Mouse (Mus musculus) ovary, postnatal 14 days (tissue): Measurements from ENCODE around the gene Sdc3.

ENCODE experiments used
- DNase-seq: peaks from one replicate; pipeline ENCODE4 v3.0.0; 2022; ENCODE audit warnings: low spot score

Gene Sdc3

GRCm38 (mm10) chr4:130792376-130793179, at the start of gene Sdc3:
Sdc3 (plus strand) TSS chr4:130792537.
- DNase-seq = no peak

GRCm38 (mm10) chr4:130744058-130744457, 48.3 kb upstream of the Sdc3 start:
- DNase-seq = no peak

- DNase-seq = no peak
These were observed 46.6 kb upstream of the Sdc3 start for GRCm38 (mm10) chr4:130745561-130746306.

DNA sequence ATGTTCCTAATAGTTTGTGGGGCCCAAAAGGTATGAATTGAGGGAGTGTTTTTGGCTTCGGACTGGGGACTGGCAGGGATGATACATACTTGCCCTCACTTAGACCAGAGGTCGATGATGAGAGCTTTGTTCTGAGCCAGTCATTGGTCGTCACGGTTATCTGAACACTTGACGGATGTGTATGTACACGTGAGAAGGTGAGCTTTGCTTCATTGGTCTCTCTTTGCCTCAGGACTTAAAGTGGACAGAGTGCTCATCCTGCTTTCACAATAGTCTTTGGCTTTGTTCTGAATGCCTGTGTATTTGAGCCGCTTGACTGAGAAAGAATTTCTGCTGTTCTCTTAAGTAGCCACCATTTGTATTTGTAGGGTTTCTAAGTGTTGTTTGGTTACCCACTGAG, 42.8 kb upstream of the Sdc3 start:
- no peak for DNase-seq

DNA sequence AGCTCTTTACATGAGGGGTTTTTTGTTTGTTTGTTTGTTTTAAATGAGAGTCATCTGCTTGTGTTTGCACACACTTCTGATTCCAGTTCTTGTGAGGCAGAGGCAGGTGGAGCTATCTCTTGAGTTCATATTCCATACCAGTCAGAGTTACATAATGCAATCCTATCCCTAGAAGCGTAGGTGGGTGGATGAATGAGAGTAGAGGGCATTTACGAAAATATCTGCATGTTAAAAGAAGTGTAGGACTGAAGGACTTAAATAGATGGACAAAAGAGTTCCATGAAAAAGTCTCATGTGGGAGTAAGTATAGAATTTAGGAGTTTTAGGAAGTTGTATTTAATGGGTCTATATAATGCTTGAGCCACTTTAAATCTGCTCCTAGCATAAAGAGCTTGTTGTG, 40.4 kb upstream of the Sdc3 start:
- DNase-seq = no peak

DNA sequence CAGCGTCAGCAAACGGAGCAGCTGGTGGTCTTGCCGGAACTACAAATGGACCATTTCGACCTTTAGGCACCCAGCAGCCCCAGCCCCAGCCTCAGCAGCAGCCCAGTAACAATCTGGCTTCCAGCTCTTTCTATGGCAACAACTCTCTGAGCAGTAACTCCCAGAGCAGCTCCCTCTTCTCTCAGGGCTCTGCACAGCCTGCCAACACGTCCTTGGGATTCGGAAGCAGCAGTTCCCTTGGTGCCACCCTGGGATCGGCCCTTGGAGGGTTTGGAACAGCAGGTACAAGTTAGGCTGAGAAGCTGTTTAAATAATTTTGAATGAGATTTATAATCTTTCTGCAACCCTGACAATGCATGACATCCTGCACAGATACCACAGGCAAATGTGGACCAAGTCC, 39.7 kb upstream of the Sdc3 start:
- no peak for DNase-seq

DNA sequence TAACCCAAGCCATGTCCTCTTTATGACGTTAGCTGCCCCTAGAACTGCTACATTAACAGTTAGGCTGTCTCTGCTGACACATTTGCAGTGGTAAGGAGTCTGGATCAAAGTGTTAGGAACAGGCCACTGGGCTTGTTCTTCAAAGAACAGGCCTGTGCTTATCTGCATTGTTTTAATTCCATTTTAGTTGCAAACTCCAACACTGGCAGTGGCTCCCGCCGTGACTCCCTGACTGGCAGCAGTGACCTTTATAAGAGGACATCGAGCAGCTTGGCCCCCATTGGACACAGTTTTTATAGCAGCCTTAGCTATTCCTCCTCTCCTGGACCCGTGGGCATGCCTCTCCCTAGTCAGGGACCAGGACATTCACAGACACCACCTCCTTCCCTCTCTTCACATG, 38.6 kb upstream of the Sdc3 start:
- DNase-seq = no peak

- DNase-seq = no peak
These were observed 37.6 kb upstream of the Sdc3 start for GRCm38 (mm10) chr4:130754776-130755175.

GRCm38 (mm10) chr4:130759875-130760274, 32.5 kb upstream of the Sdc3 start:
- no peak for DNase-seq

- DNase-seq = no peak
These were observed 30.5 kb upstream of the Sdc3 start for GRCm38 (mm10) chr4:130761809-130762208.

- DNase-seq = no peak
These were observed 26.8 kb upstream of the Sdc3 start for GRCm38 (mm10) chr4:130765399-130766160.

GRCm38 (mm10) chr4:130766387-130766786, 25.9 kb upstream of the Sdc3 start:
- no peak for DNase-seq

DNA sequence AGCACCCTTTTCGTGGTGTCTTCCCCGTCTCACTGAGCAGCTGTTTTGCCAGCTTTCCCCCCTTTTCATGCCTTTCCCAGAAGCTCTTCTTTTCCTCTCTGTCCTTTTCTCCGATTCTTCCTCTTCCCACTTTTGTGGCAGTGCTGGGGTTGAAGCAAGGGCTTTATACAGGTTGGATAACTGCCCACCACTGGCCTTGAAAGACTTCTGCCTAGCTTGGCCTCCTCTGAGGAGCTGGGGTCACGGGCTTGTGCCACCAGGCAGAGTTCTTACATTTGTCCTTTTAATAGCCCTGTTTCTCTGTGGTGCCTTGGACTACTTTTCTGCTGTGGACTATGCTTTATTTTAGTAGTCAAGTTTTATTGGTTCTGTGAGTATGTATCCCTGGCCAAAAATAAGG, 25.4 kb upstream of the Sdc3 start:
- no peak for DNase-seq

DNA sequence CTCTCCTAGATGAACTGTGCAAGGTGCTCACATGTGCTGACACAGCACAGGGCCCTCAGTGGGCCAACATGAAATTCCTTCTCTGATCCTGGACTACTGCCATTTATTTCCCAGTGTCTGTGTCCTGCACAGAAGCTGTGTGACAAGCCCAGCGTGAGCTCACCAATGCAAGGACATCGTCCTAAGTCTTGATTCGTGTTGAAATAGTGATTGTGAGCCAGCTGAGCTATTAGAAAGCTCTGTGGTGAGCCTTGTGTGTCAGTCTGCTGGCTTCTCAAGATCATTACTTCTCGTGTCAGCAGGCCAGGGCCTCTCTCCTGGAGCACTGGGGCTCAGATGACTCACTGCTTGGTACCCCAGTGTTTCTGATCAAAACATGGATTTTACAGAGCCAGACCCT, 18.4 kb upstream of the Sdc3 start:
- DNase-seq = no peak

DNA sequence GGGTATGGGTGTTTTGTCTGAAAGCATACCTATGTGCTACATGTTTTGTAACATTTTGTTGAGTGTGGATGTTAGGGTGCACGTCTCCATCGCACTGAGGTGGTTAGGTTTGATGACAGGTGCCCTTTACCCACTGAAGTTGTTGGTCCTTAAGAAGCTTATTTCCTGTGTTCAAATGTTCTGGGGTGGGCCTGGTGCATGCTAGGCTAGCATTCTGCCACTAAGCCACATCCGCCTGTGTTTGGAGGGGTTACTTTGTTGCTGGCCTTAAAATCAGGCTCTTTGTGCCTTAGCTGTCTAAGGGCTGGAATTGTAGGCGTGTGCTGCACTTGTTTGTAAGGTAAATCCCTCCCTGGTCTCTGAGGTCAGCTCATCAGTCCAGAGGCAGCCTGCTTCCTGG, 17.5 kb upstream of the Sdc3 start:
- DNase-seq = no peak

DNA sequence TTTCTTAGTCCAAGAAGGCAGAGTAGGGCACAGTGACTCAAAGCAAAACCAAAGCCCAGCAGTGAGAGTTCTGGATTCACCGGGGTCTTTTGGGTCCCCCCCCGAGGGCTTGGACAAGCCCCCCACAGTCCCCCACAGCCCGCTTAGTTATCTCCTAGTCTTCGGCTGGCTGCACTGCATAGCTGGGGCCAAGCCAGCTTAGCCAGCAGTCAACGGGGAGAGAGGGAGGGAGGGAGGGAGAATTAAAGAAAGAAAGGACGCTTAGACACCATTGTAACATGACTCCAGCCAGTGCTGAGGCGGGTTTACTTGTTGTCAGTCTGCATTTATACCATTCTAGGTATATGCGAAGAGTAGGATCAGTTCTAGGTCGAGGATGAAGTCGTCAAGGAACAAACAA, 14.7 kb upstream of the Sdc3 start:
- no peak for DNase-seq

DNA sequence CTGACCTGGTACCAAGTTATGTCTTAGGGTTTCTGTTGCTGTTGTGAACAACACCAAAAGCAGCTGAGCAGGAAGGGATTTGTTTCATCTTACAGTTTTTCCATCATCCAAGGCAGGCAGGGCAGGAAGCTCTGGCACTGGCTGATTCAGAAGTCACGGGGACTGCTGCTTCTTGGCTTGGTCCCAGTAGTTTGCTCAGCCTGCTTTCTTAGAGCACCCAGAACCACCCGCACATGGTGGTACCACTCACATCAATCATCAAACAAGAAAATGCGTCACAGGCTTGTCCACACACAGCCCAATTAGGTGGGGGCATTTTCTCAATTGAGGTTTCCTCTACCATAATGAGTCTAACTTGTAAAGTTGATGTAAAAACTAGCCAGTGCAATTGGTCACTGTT, 13.3 kb upstream of the Sdc3 start:
- DNase-seq = no peak

DNA sequence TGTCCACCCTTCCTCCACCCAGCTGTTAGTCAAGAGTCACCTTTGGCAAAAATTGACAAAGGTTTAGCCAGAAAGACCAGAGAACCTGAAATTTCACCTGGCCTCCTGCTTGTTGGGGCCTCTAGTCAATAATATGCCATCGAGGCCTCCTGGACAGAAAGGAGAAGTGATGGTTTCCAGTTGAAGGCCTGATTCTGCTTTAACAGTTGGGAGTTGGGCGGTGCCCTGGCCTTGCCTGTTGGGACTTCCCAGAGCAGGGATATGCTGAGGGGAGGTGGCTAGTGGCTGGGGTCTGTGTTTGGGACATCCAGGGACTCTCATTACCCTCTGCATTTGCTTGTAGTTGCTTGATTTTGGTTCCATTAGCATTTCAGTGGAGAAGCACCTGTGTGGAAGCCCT, 9.8 kb upstream of the Sdc3 start:
- no peak for DNase-seq

DNA sequence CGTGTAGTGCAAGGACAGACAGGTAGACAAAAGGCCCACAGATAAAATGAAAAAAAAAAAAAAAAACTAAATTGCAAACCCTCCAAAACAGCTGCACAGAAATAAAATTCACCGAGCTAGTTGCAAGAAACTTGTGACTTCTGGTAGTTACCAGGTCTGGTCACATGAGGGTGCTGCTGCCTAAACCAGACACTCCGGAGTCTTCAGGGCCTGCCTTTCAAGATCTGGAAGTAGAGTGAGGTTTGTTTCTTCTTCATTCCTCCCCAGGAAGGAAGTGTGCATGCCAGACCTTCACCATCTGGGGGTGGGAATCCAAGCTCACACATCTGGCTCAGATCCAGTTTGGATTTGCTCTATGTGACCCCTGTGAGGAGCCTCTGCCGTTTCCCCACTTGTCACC, 7.6 kb upstream of the Sdc3 start:
- peak; percentile 35 for DNase-seq

DNA sequence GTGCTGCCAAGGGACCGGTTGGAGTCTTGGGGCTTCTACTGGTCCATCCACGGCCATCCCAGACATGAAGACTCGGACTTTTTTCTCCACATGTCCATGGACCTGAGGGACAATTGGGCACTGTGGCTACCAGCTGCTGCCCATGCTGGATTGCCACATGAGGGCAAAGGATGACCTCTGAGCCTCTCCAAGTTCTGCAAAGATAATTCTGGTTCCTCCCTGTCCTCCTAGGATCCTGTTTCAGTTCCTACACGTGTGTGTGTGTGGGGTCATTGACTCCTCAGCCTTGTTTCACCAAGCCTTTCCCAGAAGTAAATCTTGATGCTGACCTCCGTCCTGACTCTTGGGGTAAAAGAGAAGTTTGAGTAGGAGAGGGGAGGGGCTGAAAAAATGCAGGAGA, 4.8 kb upstream of the Sdc3 start:
- DNase-seq = no peak

DNA sequence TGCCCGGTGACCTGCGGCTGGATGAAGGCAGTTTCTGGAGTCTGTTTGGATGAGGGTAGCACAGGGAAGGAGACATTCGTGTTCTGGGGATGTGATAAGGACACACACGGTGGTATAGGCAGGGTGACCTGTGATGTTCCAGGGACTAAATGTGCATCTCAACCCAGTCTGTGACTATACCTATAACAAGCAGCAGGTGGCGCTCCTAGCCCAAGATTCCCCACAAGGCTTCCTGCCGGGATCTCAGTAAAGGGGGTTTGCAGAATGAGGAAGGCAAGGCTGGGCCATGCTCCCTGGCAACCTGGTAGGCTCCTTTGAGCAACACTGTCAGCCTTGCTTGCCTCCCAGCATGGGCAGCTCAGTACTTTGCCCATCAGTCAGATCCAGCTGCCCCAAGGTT, 2.2 kb upstream of the Sdc3 start:
- peak; percentile 82 for DNase-seq

GRCm38 (mm10) chr4:130791811-130792375, 444 bp upstream of the Sdc3 start:
- no peak for DNase-seq

DNA sequence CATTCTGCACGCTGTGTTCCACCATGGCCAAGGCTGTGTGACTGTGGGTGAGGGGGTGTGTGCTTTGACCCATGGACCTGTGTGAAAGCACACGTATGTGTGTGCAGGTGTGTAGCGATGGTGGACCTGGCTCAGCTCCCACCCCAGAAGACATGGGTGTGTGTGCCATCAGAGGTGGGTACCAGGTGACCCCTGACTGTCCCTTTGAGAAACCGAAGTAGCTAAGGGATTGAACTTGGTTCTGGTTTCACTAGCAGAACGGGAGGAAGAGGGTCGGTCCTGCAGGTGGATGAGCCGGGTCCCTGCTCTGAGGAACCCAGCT, 804 bp downstream of the Sdc3 start:
- DNase-seq = no peak
